Mouse (Mus musculus) limb, embryonic 11.5 days (tissue): ENCODE data around the gene Ston2. TPM values are rescaled to one million over a fixed set of nuclear protein-coding genes. Genes with fewer than 3 reads are reported as not detected.
A peak's percentile ranks its signal among the peaks of the same experiment; 100 is the strongest.

ENCODE experiments used
- ATAC-seq: fragments of 200-750 bp; cut with Nextera tagmentation; 2 replicates; pipeline ENCODE4 v1.8.0; 2017; ENCODE audit warnings: low read depth; ENCODE audit not compliant: insufficient number of reproducible peaks, low FRiP score, low TSS enrichment
- DNase-seq: peaks from one replicate; pipeline ENCODE4 v3.0.0-alpha.2; 2015; ENCODE audit warnings: low spot score
- H3K27ac ChIP-seq: fragments of 300-500 bp; sonication (generic); replicated peaks from 2 replicates; pipeline ENCODE4 v1.5.1; 2014; ENCODE audit warnings: low read depth, mild to moderate bottlenecking, low read length
- H3K27me3 ChIP-seq: fragments of 300-500 bp; sonication (generic); 2 replicates; pipeline ENCODE4 v1.6.1; 2014; ENCODE audit warnings: mild to moderate bottlenecking, low read length, mixed read lengths; ENCODE audit not compliant: control insufficient read depth, insufficient read depth
- H3K36me3 ChIP-seq: fragments of 300-500 bp; sonication (generic); 2 replicates; pipeline ENCODE4 v1.6.1; 2014; ENCODE audit warnings: mild to moderate bottlenecking, low read length, moderate library complexity, mixed read lengths; ENCODE audit not compliant: control insufficient read depth, insufficient read depth
- H3K4me1 ChIP-seq: fragments of 300-500 bp; sonication (generic); 2 replicates; pipeline ENCODE4 v1.6.1; 2014; ENCODE audit warnings: low read length, mixed read lengths; ENCODE audit not compliant: control insufficient read depth, insufficient read depth
- H3K4me2 ChIP-seq: fragments of 300-500 bp; sonication (generic); 2 replicates; pipeline ENCODE4 v1.6.1; 2014; ENCODE audit warnings: low read depth, mild to moderate bottlenecking, moderate library complexity; ENCODE audit not compliant: severe bottlenecking
- H3K4me3 ChIP-seq: fragments of 300-500 bp; sonication (generic); 2 replicates; pipeline ENCODE4 v1.5.1; 2014; ENCODE audit warnings: low read depth, low read length
- H3K9ac ChIP-seq: fragments of 300-500 bp; sonication (generic); 2 replicates; pipeline ENCODE4 v1.6.1; 2014; ENCODE audit warnings: mild to moderate bottlenecking, low read length
- H3K9me3 ChIP-seq: fragments of 300-500 bp; sonication (generic); 2 replicates; pipeline ENCODE4 v1.6.1; 2016; ENCODE audit warnings: low read length; ENCODE audit not compliant: control insufficient read depth
- WGBS: fragments of 180-500 bp; shearing (Covaris S2); extraction: QIAGEN DNeasy Blood & Tissue Kit; methylation state at CpG from one replicate; pipeline ENCODE4 v1.1.7; 2014; 5-methylcytosine and 5-hydroxymethylcytosine counted together
- polyA plus RNA-seq: library from polyadenylated mRNA; unstranded; fragments of >200 nt; fragmentation: Nextera tagmentation; extraction: Ambion mirVana; gene quantifications from 2 replicates; pipeline ENCODE4 v1.2.1, GENCODE M21; 2014

The Ston2 gene
- polyA plus RNA-seq, 1 experiment from 2014 or later, result 6.3 TPM

- Histone ChIP-seq H3K36me3 (peaks cover 2% of the 10 kb centered on the region; the same call in 1 of the 2 replicates), H3K4me2 (no peak overlapping the region), H3K4me1 (no peaks in the 10 kb centered on the region; the same call in 1 of the 2 replicates), H3K4me3 (no peak overlapping the region), H3K27me3 (no peaks in the 10 kb centered on the region), H3K9me3 (no peaks in the 10 kb centered on the region), H3K27ac (no peak overlapping the region), H3K9ac (no peak overlapping the region)
- DNase-seq, result no peak
- 83% methylated on average over 7 of the region's 7 CpGs for WGBS
- ATAC-seq, result no peak
Measured at GRCm38 (mm10) chr12:91643221-91643620, 145.0 kb downstream of the Ston2 start.

- Histone ChIP-seq H3K9ac (no peak overlapping the region), H3K4me3 (no peak overlapping the region), H3K4me2 (no peak overlapping the region), H3K27ac (no peak overlapping the region), H3K27me3 (no peaks in the 10 kb centered on the region), H3K4me1 (peaks cover 2% of the 10 kb centered on the region; the same call in 1 of the 2 replicates), H3K9me3 (no peaks in the 10 kb centered on the region), H3K36me3 (no peaks in the 10 kb centered on the region)
- no peak for ATAC-seq
- no peak for DNase-seq
- 86% methylated on average over 12 of the region's 12 CpGs for WGBS
Measured at GRCm38 (mm10) chr12:91642426-91643093, 145.6 kb downstream of the Ston2 start.

- H3K4me2 ChIP-seq, result peak overlapping the region; percentile 37
- peak; percentile 38 for DNase-seq
- ATAC-seq, result no peak
- no peaks in the 10 kb centered on the region for H3K27me3 ChIP-seq
- no peaks in the 10 kb centered on the region for H3K36me3 ChIP-seq
- peak overlapping the region; percentile 5; the same call in 1 of the 2 replicates for H3K4me3 ChIP-seq
- no peak overlapping the region for H3K27ac ChIP-seq
- H3K4me1 ChIP-seq, result peaks cover 2% of the 10 kb centered on the region; the same call in 1 of the 2 replicates
- H3K9ac ChIP-seq, result peak overlapping the region; percentile 32; the same call in 1 of the 2 replicates
- no peaks in the 10 kb centered on the region for H3K9me3 ChIP-seq
- 13% methylated on average over 13 of the region's 13 CpGs for WGBS
Measured at GRCm38 (mm10) chr12:91641631-91642141, 146.5 kb downstream of the Ston2 start.

GRCm38 (mm10) chr12:91641133-91641532 is 147.1 kb downstream of the Ston2 start:
- H3K27ac ChIP-seq, result no peak overlapping the region
- H3K4me2 ChIP-seq, result no peak overlapping the region
- ATAC-seq (no peak), DNase-seq (no peak)
- no peaks in the 10 kb centered on the region for H3K36me3 ChIP-seq
- H3K9me3 ChIP-seq, result no peaks in the 10 kb centered on the region
- H3K4me3 ChIP-seq, result no peak overlapping the region
- peaks cover 2% of the 10 kb centered on the region; the same call in 1 of the 2 replicates for H3K4me1 ChIP-seq
- H3K9ac ChIP-seq, result no peak overlapping the region
- WGBS, result 65% methylated on average over 6 of the region's 7 CpGs
- H3K27me3 ChIP-seq, result no peaks in the 10 kb centered on the region

- Histone ChIP-seq H3K36me3 (no peaks in the 10 kb centered on the region), H3K4me3 (no peak overlapping the region), H3K27me3 (no peaks in the 10 kb centered on the region), H3K27ac (no peak overlapping the region), H3K9me3 (no peaks in the 10 kb centered on the region), H3K9ac (no peak overlapping the region), H3K4me1 (peaks cover 2% of the 10 kb centered on the region; the same call in 1 of the 2 replicates), H3K4me2 (no peak overlapping the region)
- no peak for ATAC-seq
- DNase-seq, result peak; percentile 58
- WGBS, result 53% methylated on average over 7 of the region's 7 CpGs
Measured at GRCm38 (mm10) chr12:91640712-91641111, 147.5 kb downstream of the Ston2 start.

- H3K9me3 ChIP-seq, result no peaks in the 10 kb centered on the region
- H3K4me1 ChIP-seq, result peaks cover 2% of the 10 kb centered on the region; the same call in 1 of the 2 replicates
- no peak overlapping the region for H3K4me3 ChIP-seq
- no peak for DNase-seq
- H3K9ac ChIP-seq, result no peak overlapping the region
- WGBS, result 76% methylated on average over 3 of the region's 3 CpGs
- H3K27me3 ChIP-seq, result no peaks in the 10 kb centered on the region
- H3K36me3 ChIP-seq, result no peaks in the 10 kb centered on the region
- no peak overlapping the region for H3K4me2 ChIP-seq
- no peak for ATAC-seq
- no peak overlapping the region for H3K27ac ChIP-seq
Measured at GRCm38 (mm10) chr12:91638351-91638750, 149.8 kb downstream of the Ston2 start.

- Histone ChIP-seq H3K9me3 (no peaks in the 10 kb centered on the region), H3K27ac (no peak overlapping the region), H3K9ac (no peak overlapping the region), H3K4me1 (peaks cover 2% of the 10 kb centered on the region; the same call in 1 of the 2 replicates), H3K36me3 (no peaks in the 10 kb centered on the region), H3K27me3 (no peaks in the 10 kb centered on the region), H3K4me3 (no peak overlapping the region), H3K4me2 (no peak overlapping the region)
- WGBS, result 58% methylated on average over 12 of the region's 12 CpGs
- ATAC-seq (no peak), DNase-seq (no peak)
Measured at GRCm38 (mm10) chr12:91637136-91637909, 150.9 kb downstream of the Ston2 start.

- DNase-seq, result no peak
- H3K4me3 ChIP-seq, result no peak overlapping the region
- WGBS, result 87% methylated on average over 5 of the region's 5 CpGs
- no peak overlapping the region for H3K27ac ChIP-seq
- no peak overlapping the region for H3K9ac ChIP-seq
- H3K4me1 ChIP-seq, result no peaks in the 10 kb centered on the region
- no peak overlapping the region for H3K4me2 ChIP-seq
- no peaks in the 10 kb centered on the region for H3K27me3 ChIP-seq
- ATAC-seq, result no peak
- H3K36me3 ChIP-seq, result no peaks in the 10 kb centered on the region
- H3K9me3 ChIP-seq, result no peaks in the 10 kb centered on the region
Measured at GRCm38 (mm10) chr12:91626482-91626881, 161.7 kb downstream of the Ston2 start.
